Mouse (Mus musculus): Measurements from ENCODE around the gene Shc3. TPM values are rescaled to one million over a fixed set of nuclear protein-coding genes. Genes with fewer than 3 reads are reported as not detected.

Gene Shc3
- polyA plus RNA-seq, 1 experiment = 0.25 TPM

DNA sequence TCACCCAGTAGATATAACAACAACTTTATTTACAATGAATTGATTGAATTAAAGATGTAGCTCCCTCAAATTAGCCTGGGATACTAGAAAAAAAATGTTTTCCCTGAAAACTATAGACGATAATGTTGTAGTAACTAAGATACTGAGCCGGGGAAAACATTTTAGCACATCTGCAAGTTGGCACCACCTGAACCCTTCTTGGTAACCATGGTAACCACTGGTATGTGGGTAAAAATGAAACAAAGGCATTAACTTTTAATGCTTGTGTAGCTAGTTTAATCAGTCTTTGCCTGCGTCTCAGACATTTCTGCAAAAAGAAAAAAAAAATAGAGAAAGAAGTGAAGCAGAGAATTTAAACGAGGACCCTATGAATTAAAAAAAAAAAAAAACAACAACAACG, 42.3 kb upstream of the Shc3 start:
- H3K27me3 ChIP-seq (ENCODE audit: control insufficient read depth, insufficient read depth, low read length, poor library complexity, severe bottlenecking) = no peaks in the 10 kb centered on the region
- no peak overlapping the region for H3K27ac ChIP-seq (ENCODE audit: insufficient read depth, low read length)
- no peaks in the 10 kb centered on the region; the same call in 1 of the 2 replicates for H3K9me3 ChIP-seq (replicated peaks; ENCODE audit: control insufficient read depth, insufficient read depth, low read length, poor library complexity, severe bottlenecking)
- H3K9ac ChIP-seq (ENCODE audit: low read depth, poor library complexity, severe bottlenecking) = no peak overlapping the region
- no peaks in the 10 kb centered on the region for H3K36me3 ChIP-seq (ENCODE audit: control insufficient read depth, insufficient read depth, low read length, poor library complexity, severe bottlenecking)
- no peaks in the 10 kb centered on the region for H3K4me1 ChIP-seq (ENCODE audit: control insufficient read depth, insufficient read depth, low read length)
- no peak overlapping the region for H3K4me3 ChIP-seq (ENCODE audit: low read depth, low read length)
- TF ChIP-seq CTCF (IDR thresholded peaks at IDR 0.05; ENCODE audit: low read depth, low read length) (no peak), EP300 (IDR thresholded peaks at IDR 0.05; ENCODE audit: insufficient read depth, low read depth, low read length) (no peak), POLR2A (IDR thresholded peaks at IDR 0.05; ENCODE audit: insufficient read depth, low read length) (no peak)

DNA sequence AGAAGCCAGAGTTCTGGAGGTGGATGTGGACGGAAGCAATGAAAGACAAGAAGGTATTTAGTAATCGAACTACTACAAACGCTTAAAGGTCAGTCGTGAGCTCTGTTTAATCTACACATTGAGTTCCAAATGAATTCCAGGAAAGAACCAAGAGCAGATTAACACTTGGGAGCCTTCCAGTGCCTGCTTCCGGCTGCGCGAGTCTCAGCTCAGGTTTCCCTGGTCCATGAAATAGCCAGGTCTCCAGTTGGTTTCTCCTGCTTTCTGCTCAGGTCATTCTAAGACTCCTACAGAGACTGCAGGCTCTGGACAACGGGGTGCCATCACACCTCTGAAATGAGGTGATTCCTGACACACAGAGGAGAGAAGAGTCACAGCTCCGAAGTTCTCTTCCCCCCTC, 41.8 kb upstream of the Shc3 start:
- no peak overlapping the region for H3K27ac ChIP-seq (ENCODE audit: insufficient read depth, low read length)

DNA sequence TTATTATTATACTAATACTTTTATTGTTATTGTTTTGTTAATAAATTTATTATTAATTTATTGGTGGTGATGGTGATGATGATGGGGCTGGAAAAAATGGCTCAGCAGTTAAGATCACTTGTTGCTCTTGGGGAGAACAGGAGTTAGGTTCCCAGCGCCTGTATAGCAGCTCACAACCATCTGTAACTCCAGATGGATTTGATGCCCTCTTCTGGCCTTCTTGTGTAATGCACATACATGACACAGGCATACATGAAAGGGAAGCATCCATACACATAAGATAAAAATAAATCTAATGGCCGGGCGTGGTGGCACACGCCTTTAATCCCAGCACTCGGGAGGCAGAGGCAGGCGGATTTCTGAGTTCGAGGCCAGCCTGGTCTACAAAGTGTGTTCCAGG, 40.0 kb upstream of the Shc3 start:
- Histone ChIP-seq H3K4me1 (ENCODE audit: control insufficient read depth, insufficient read depth, low read length) (no peaks in the 10 kb centered on the region), H3K27ac (ENCODE audit: insufficient read depth, low read length) (no peak overlapping the region), H3K27me3 (ENCODE audit: control insufficient read depth, insufficient read depth, low read length, poor library complexity, severe bottlenecking) (no peaks in the 10 kb centered on the region), H3K36me3 (ENCODE audit: control insufficient read depth, insufficient read depth, low read length, poor library complexity, severe bottlenecking) (no peaks in the 10 kb centered on the region), H3K9ac (ENCODE audit: low read depth, poor library complexity, severe bottlenecking) (no peak overlapping the region), H3K9me3 (replicated peaks; ENCODE audit: control insufficient read depth, insufficient read depth, low read length, poor library complexity, severe bottlenecking) (no peaks in the 10 kb centered on the region; the same call in 1 of the 2 replicates), H3K4me3 (ENCODE audit: low read depth, low read length) (no peak overlapping the region)
- TF ChIP-seq CTCF (IDR thresholded peaks at IDR 0.05; ENCODE audit: low read depth, low read length) (no peak), POLR2A (IDR thresholded peaks at IDR 0.05; ENCODE audit: insufficient read depth, low read length) (no peak), EP300 (IDR thresholded peaks at IDR 0.05; ENCODE audit: insufficient read depth, low read depth, low read length) (no peak)

More for the DNA sequence above, 41.8 kb upstream of the Shc3 start:
- TF ChIP-seq POLR2A (IDR thresholded peaks at IDR 0.05; ENCODE audit: insufficient read depth, low read length) (no peak), CTCF (IDR thresholded peaks at IDR 0.05; ENCODE audit: low read depth, low read length) (no peak), EP300 (IDR thresholded peaks at IDR 0.05; ENCODE audit: insufficient read depth, low read depth, low read length) (no peak)
- Histone ChIP-seq H3K4me1 (ENCODE audit: control insufficient read depth, insufficient read depth, low read length) (no peaks in the 10 kb centered on the region), H3K36me3 (ENCODE audit: control insufficient read depth, insufficient read depth, low read length, poor library complexity, severe bottlenecking) (no peaks in the 10 kb centered on the region), H3K4me3 (ENCODE audit: low read depth, low read length) (no peak overlapping the region), H3K9me3 (replicated peaks; ENCODE audit: control insufficient read depth, insufficient read depth, low read length, poor library complexity, severe bottlenecking) (no peaks in the 10 kb centered on the region; the same call in 1 of the 2 replicates), H3K9ac (ENCODE audit: low read depth, poor library complexity, severe bottlenecking) (no peak overlapping the region), H3K27me3 (ENCODE audit: control insufficient read depth, insufficient read depth, low read length, poor library complexity, severe bottlenecking) (no peaks in the 10 kb centered on the region)

DNA sequence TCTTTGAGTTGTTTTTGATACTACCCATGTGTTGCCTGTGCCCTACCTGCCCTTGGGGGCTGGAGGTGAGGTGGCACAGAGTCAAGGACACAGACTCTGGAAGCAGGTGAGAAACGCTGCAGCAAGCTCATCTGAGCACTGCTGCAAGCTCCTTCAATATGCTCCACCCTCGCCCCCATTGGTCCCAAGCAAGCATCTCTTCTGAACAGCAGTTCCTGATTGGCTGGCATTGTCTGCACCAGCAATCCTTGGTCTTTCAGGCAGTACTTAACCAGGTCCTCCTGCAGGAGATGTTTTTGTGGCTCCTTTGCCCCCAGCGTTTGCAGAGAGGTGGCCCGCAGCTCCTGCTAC, 34.6 kb upstream of the Shc3 start:
- H3K27me3 ChIP-seq (ENCODE audit: control insufficient read depth, insufficient read depth, low read length, poor library complexity, severe bottlenecking) = no peaks in the 10 kb centered on the region
- no peak overlapping the region for H3K27ac ChIP-seq (ENCODE audit: insufficient read depth, low read length)
- TF ChIP-seq POLR2A (IDR thresholded peaks at IDR 0.05; ENCODE audit: insufficient read depth, low read length) (no peak), EP300 (IDR thresholded peaks at IDR 0.05; ENCODE audit: insufficient read depth, low read depth, low read length) (no peak)
- H3K9me3 ChIP-seq (replicated peaks; ENCODE audit: control insufficient read depth, insufficient read depth, low read length, poor library complexity, severe bottlenecking) = no peaks in the 10 kb centered on the region; the same call in 1 of the 2 replicates
- H3K36me3 ChIP-seq (ENCODE audit: control insufficient read depth, insufficient read depth, low read length, poor library complexity, severe bottlenecking) = no peaks in the 10 kb centered on the region
- H3K9ac ChIP-seq (ENCODE audit: low read depth, poor library complexity, severe bottlenecking) = no peak overlapping the region
- peaks cover 2% of the 10 kb centered on the region for H3K4me1 ChIP-seq (ENCODE audit: control insufficient read depth, insufficient read depth, low read length)
- H3K4me3 ChIP-seq (ENCODE audit: low read depth, low read length) = no peak overlapping the region

DNA sequence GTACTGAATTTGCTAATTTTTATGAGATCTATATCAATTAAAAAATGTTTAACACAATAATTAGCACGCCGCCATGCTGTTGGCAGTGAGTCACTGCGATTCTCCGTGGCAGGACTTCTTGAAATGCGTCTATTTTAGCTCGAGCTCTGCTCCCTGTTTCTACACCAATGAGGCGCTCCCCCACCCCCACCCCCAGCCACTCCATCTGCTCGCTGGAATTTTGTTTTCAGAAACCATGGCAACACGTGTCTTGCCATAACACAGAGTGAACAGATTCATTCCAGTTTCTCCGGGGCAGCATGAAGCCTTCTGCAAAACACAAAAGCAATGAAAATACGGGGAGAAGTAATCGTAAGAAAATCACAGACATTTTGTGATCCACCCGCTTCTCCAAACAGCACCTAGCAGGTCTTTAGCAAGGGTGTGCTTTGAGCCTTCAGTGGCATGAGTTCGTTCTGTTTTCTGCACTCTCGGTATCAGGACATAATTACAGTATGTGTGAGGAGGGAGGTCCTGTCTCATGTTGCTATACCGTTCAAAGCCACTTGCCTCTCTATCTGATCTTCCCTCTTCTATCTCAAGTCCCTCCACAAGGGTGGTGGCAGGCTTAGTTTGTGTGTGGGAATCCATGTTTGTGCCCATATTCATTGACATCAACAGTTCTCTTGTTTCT, 34.1 kb upstream of the Shc3 start:
- Histone ChIP-seq H3K4me1 (ENCODE audit: control insufficient read depth, insufficient read depth, low read length) (peaks cover 2% of the 10 kb centered on the region), H3K27me3 (ENCODE audit: control insufficient read depth, insufficient read depth, low read length, poor library complexity, severe bottlenecking) (no peaks in the 10 kb centered on the region), H3K27ac (ENCODE audit: insufficient read depth, low read length) (no peak overlapping the region), H3K9ac (ENCODE audit: low read depth, poor library complexity, severe bottlenecking) (no peak overlapping the region), H3K36me3 (ENCODE audit: control insufficient read depth, insufficient read depth, low read length, poor library complexity, severe bottlenecking) (no peaks in the 10 kb centered on the region), H3K9me3 (replicated peaks; ENCODE audit: control insufficient read depth, insufficient read depth, low read length, poor library complexity, severe bottlenecking) (no peaks in the 10 kb centered on the region), H3K4me3 (ENCODE audit: low read depth, low read length) (no peak overlapping the region)
- TF ChIP-seq CTCF (IDR thresholded peaks at IDR 0.05; ENCODE audit: low read depth, low read length) = no peak
- no peak for TF ChIP-seq EP300 (IDR thresholded peaks at IDR 0.05; ENCODE audit: insufficient read depth, low read depth, low read length)
- no peak for TF ChIP-seq POLR2A (IDR thresholded peaks at IDR 0.05; ENCODE audit: insufficient read depth, low read length)

DNA sequence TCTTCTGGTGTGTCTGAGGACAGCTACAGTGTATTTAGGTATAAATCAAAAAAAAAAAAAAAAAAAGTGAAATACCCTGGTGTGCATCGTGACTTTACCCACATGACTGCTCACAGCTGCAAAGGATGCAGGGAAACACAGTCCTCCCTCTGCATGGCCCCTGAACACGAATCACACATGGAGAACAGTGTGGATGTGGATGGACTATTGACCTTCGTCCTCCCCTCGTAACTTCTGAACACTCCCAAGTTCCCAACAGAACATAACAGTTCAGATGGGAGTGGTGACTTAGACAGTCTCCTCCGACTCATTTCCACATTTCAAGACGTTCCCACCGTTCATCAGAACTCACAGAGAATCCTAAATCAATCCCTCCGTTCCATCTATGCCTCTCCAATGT, 33.5 kb upstream of the Shc3 start:
- Histone ChIP-seq H3K27ac (ENCODE audit: insufficient read depth, low read length) (no peak overlapping the region), H3K36me3 (ENCODE audit: control insufficient read depth, insufficient read depth, low read length, poor library complexity, severe bottlenecking) (no peaks in the 10 kb centered on the region), H3K4me1 (ENCODE audit: control insufficient read depth, insufficient read depth, low read length) (peaks cover 2% of the 10 kb centered on the region), H3K9me3 (replicated peaks; ENCODE audit: control insufficient read depth, insufficient read depth, low read length, poor library complexity, severe bottlenecking) (no peaks in the 10 kb centered on the region), H3K27me3 (ENCODE audit: control insufficient read depth, insufficient read depth, low read length, poor library complexity, severe bottlenecking) (no peaks in the 10 kb centered on the region), H3K9ac (ENCODE audit: low read depth, poor library complexity, severe bottlenecking) (no peak overlapping the region), H3K4me3 (ENCODE audit: low read depth, low read length) (no peak overlapping the region)
- TF ChIP-seq CTCF (IDR thresholded peaks at IDR 0.05; ENCODE audit: low read depth, low read length) (no peak), POLR2A (IDR thresholded peaks at IDR 0.05; ENCODE audit: insufficient read depth, low read length) (no peak), EP300 (IDR thresholded peaks at IDR 0.05; ENCODE audit: insufficient read depth, low read depth, low read length) (no peak)

Data from ES-Bruce4 (cell line).